Mouse (Mus musculus) embryonic facial prominence, embryonic 10.5 days (tissue): Measurements from ENCODE around the gene Camta1. TPM values are rescaled to one million over a fixed set of nuclear protein-coding genes. Genes with fewer than 3 reads are reported as not detected.

Experiments used
- DNase-seq: peaks from one replicate; pipeline ENCODE4 v3.0.0-alpha.2; 2017; ENCODE audit warnings: low spot score
- H3K27ac ChIP-seq: fragments of 300-500 bp; sonication (generic); replicated peaks from 2 replicates; pipeline ENCODE4 v1.5.1; 2016; ENCODE audit warnings: mild to moderate bottlenecking
- H3K27me3 ChIP-seq: fragments of 300-500 bp; sonication (generic); replicated peaks from 2 replicates; pipeline ENCODE4 v1.6.1; 2016; ENCODE audit warnings: low read depth, mild to moderate bottlenecking; ENCODE audit not compliant: poor library complexity, severe bottlenecking
- H3K36me3 ChIP-seq: fragments of 300-500 bp; sonication (generic); replicated peaks from 2 replicates; pipeline ENCODE4 v1.6.1; 2016; ENCODE audit warnings: mild to moderate bottlenecking, moderate library complexity
- H3K4me1 ChIP-seq: fragments of 300-500 bp; sonication (generic); 2 replicates; pipeline ENCODE4 v1.6.1; 2016
- H3K4me3 ChIP-seq: fragments of 300-500 bp; sonication (generic); 2 replicates; pipeline ENCODE4 v1.5.1; 2016; ENCODE audit warnings: mild to moderate bottlenecking, moderate library complexity
- H3K9me3 ChIP-seq: fragments of 300-500 bp; sonication (generic); 2 replicates; pipeline ENCODE4 v1.6.1; 2016; ENCODE audit warnings: mild to moderate bottlenecking
- WGBS: fragments of 180-500 bp; shearing (Covaris S2); methylation state at CpG from one replicate; pipeline ENCODE4 v1.1.7; 2016; 5-methylcytosine and 5-hydroxymethylcytosine counted together
- polyA plus RNA-seq: library from polyadenylated mRNA; unstranded; fragments of >200 nt; fragmentation: Nextera tagmentation; extraction: Ambion mirVana; gene quantifications from 2 replicates; pipeline ENCODE4 v1.2.1, GENCODE M21; 2016

Camta1 gene
- polyA plus RNA-seq, 1 experiment from 2014 or later = 110 TPM

- Histone ChIP-seq H3K36me3 (no peaks in the 10 kb centered on the region), H3K27ac (no peak overlapping the region), H3K4me1 (no peaks in the 10 kb centered on the region), H3K9me3 (no peaks in the 10 kb centered on the region), H3K27me3 (no peaks in the 10 kb centered on the region), H3K4me3 (no peak overlapping the region)
- no peak for DNase-seq
- 80% methylated on average over 6 of the region's 6 CpGs for WGBS
Measured at GRCm38 (mm10) chr4:151328071-151328470, 533.6 kb downstream of the Camta1 start.

GRCm38 (mm10) chr4:151326971-151327686 is 534.5 kb downstream of the Camta1 start:
- no peak for DNase-seq
- no peak overlapping the region for H3K27ac ChIP-seq
- H3K4me1 ChIP-seq = no peaks in the 10 kb centered on the region
- 90% methylated on average over 8 of the region's 8 CpGs for WGBS
- no peaks in the 10 kb centered on the region for H3K36me3 ChIP-seq
- no peak overlapping the region for H3K4me3 ChIP-seq
- no peaks in the 10 kb centered on the region for H3K27me3 ChIP-seq
- no peaks in the 10 kb centered on the region for H3K9me3 ChIP-seq

- Histone ChIP-seq H3K36me3 (no peaks in the 10 kb centered on the region), H3K4me1 (no peaks in the 10 kb centered on the region), H3K4me3 (no peak overlapping the region), H3K27ac (no peak overlapping the region), H3K9me3 (no peaks in the 10 kb centered on the region), H3K27me3 (no peaks in the 10 kb centered on the region)
- no peak for DNase-seq
- 84% methylated on average over 10 of the region's 10 CpGs for WGBS
Measured at GRCm38 (mm10) chr4:151316428-151316827, 545.2 kb downstream of the Camta1 start.

GRCm38 (mm10) chr4:151315726-151316125 is 546.0 kb downstream of the Camta1 start:
- H3K4me3 ChIP-seq = no peak overlapping the region
- H3K36me3 ChIP-seq = no peaks in the 10 kb centered on the region
- H3K27me3 ChIP-seq = no peaks in the 10 kb centered on the region
- H3K9me3 ChIP-seq = no peaks in the 10 kb centered on the region
- no peak overlapping the region for H3K27ac ChIP-seq
- H3K4me1 ChIP-seq = peaks cover 1% of the 10 kb centered on the region
- no peak for DNase-seq
- WGBS = 82% methylated on average over 10 of the region's 10 CpGs

GRCm38 (mm10) chr4:151310773-151311172 is 550.9 kb downstream of the Camta1 start:
- peaks cover 10% of the 10 kb centered on the region for H3K4me1 ChIP-seq
- no peak for DNase-seq
- no peaks in the 10 kb centered on the region for H3K27me3 ChIP-seq
- no peaks in the 10 kb centered on the region for H3K9me3 ChIP-seq
- 83% methylated on average over 8 of the region's 8 CpGs for WGBS
- H3K27ac ChIP-seq = no peak overlapping the region
- no peaks in the 10 kb centered on the region for H3K36me3 ChIP-seq
- H3K4me3 ChIP-seq = no peak overlapping the region

GRCm38 (mm10) chr4:151310056-151310685 is 551.5 kb downstream of the Camta1 start:
- Histone ChIP-seq H3K27me3 (no peaks in the 10 kb centered on the region), H3K27ac (0 out of 2 replicates have a peak overlapping the region, but pooled peaks have one; percentile 14), H3K36me3 (no peaks in the 10 kb centered on the region), H3K4me1 (peaks cover 10% of the 10 kb centered on the region), H3K9me3 (no peaks in the 10 kb centered on the region), H3K4me3 (no peak overlapping the region)
- DNase-seq = no peak
- 67% methylated on average over 12 of the region's 12 CpGs for WGBS

GRCm38 (mm10) chr4:151306890-151307289 is 554.8 kb downstream of the Camta1 start:
- DNase-seq = no peak
- no peak overlapping the region for H3K27ac ChIP-seq
- H3K4me1 ChIP-seq = peaks cover 22% of the 10 kb centered on the region
- H3K36me3 ChIP-seq = no peaks in the 10 kb centered on the region
- 87% methylated on average over 11 of the region's 11 CpGs for WGBS
- no peaks in the 10 kb centered on the region for H3K27me3 ChIP-seq
- H3K9me3 ChIP-seq = no peaks in the 10 kb centered on the region
- H3K4me3 ChIP-seq = no peak overlapping the region

- Histone ChIP-seq H3K4me1 (peaks cover 24% of the 10 kb centered on the region), H3K4me3 (no peak overlapping the region), H3K9me3 (no peaks in the 10 kb centered on the region), H3K27ac (no peak overlapping the region), H3K36me3 (no peaks in the 10 kb centered on the region), H3K27me3 (peaks cover 2% of the 10 kb centered on the region)
- no peak for DNase-seq
- 72% methylated on average over 11 of the region's 11 CpGs for WGBS
Measured at GRCm38 (mm10) chr4:151306311-151306765, 555.3 kb downstream of the Camta1 start.

- no peak overlapping the region for H3K4me3 ChIP-seq
- no peaks in the 10 kb centered on the region for H3K9me3 ChIP-seq
- 81% methylated on average over 6 of the region's 6 CpGs for WGBS
- H3K36me3 ChIP-seq = no peaks in the 10 kb centered on the region
- peaks cover 7% of the 10 kb centered on the region for H3K27me3 ChIP-seq
- H3K4me1 ChIP-seq = peaks cover 26% of the 10 kb centered on the region
- no peak overlapping the region for H3K27ac ChIP-seq
- no peak for DNase-seq
Measured at GRCm38 (mm10) chr4:151305761-151306160, 555.9 kb downstream of the Camta1 start.

GRCm38 (mm10) chr4:151303931-151304330 is 557.7 kb downstream of the Camta1 start:
- H3K27ac ChIP-seq = no peak overlapping the region
- no peaks in the 10 kb centered on the region for H3K36me3 ChIP-seq
- no peaks in the 10 kb centered on the region for H3K9me3 ChIP-seq
- H3K4me3 ChIP-seq = no peak overlapping the region
- H3K27me3 ChIP-seq = peaks cover 20% of the 10 kb centered on the region
- DNase-seq = no peak
- WGBS = 74% methylated on average over 3 of the region's 3 CpGs
- peaks cover 21% of the 10 kb centered on the region for H3K4me1 ChIP-seq

GRCm38 (mm10) chr4:151303436-151303835 is 558.2 kb downstream of the Camta1 start:
- H3K27ac ChIP-seq = no peak overlapping the region
- H3K4me1 ChIP-seq = peaks cover 21% of the 10 kb centered on the region
- no peak for DNase-seq
- H3K27me3 ChIP-seq = peaks cover 20% of the 10 kb centered on the region
- no peaks in the 10 kb centered on the region for H3K9me3 ChIP-seq
- no peak overlapping the region for H3K4me3 ChIP-seq
- no peaks in the 10 kb centered on the region for H3K36me3 ChIP-seq
- WGBS = 78% methylated on average over 5 of the region's 5 CpGs

- H3K4me3 ChIP-seq = no peak overlapping the region
- DNase-seq = peak; percentile 71
- H3K27me3 ChIP-seq = peaks cover 20% of the 10 kb centered on the region
- WGBS = 52% methylated on average over 11 of the region's 11 CpGs
- no peak overlapping the region for H3K27ac ChIP-seq
- no peaks in the 10 kb centered on the region for H3K36me3 ChIP-seq
- no peaks in the 10 kb centered on the region for H3K9me3 ChIP-seq
- peaks cover 21% of the 10 kb centered on the region for H3K4me1 ChIP-seq
Measured at GRCm38 (mm10) chr4:151302195-151303126, 559.2 kb downstream of the Camta1 start.
